Mouse (Mus musculus) fat pad, adult 2 months (tissue): ENCODE results near the gene Olfr1336.
"Not testable (repeated sequence)": the region's sequence is repeated elsewhere in the genome, so short reads cannot be mapped to it uniquely, and the experiment has no call there.

Source experiments
- DNase-seq: peaks from one replicate; pipeline ENCODE4 v3.0.0-alpha.2; 2011; ENCODE audit warnings: low read depth, low spot score; ENCODE audit errors: extremely low read depth

Olfr1336 gene

DNA sequence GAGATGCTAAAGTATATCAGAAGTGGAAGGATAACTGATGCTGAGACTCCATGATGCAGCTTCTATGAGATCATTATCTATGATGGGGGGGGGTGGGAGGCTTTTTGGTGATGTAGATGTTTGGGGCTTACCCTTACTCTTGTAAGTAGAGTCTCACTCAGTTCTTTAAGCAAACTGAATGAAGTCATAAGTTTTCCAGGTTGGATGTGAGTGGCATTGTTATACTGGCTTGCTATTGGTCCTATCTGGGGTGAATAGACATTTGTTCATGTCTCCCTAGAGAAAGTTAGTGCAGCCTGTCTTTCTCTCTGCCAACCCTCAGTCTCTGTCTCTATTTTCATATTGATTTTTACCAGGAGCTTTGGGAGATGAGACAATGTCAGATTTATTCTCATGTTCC lies at the start of gene Olfr1336:
Gene Olfr1336, plus strand, starts transcription at position 301 of the 400 bp plus-strand sequence.
- DNase-seq: no peak

DNA sequence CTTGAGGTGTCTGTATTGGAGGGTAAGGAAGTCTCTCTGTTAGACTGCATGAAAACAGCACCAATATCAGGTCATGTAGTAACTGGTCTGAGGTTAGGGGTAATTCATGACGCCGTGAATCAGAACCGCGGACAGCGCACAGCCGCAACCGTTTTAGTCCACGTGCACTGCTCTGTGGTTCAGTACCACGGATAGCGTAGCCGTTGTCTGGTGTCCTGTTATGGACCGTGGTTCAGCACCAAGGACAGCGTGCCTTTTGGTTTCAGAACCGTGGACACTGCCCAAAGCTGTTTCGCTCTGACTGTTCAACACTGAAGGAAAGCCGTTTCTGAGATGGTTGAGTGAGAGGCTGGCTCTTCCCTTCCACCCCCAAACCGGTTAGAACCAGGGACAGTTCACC lies 45.9 kb upstream of the Olfr1336 start, which contains the start of gene Gm20715:
Gene Gm20715, plus strand, starts transcription at position 235 of the 400 bp plus-strand sequence.
- peak; percentile 14 for DNase-seq

DNA sequence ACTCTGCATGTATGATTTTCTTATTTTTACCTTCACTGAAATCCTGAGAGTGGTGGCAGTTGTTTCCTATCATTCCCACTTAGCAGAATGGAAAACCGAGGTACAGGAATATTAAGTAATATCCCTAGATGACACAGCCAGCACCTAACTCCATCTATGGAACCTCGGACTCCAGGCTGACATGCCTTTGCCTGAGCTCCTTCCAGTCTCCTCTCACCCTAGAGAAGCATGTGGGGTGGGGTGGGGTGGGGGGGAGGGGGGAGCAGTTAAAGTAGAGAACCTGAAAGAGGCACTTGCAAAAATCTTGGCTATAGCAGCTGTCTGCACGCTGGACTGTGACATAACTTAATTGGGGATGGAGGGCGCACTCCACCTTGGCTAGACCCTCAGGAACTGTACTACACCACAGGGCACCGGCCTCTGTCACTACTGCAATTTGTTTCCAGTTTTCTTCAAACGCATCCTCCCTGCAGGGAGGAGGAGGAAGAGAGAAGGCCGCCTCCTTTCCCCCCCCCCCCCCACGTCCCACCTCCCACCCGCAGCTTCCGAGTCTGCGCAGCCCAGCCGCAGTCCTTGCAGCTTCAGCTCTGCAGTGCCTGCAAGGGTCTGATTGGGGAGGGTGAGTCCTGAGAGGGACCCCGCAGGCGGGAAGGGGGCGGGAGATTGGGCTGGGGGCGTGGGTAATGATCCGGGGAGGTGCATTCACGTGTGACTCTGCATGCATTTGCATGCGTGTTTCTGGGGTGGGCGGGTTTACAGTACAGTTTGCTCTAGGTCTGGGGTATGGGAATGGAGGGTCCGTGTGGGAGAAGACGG lies 41.1 kb upstream of the Olfr1336 start:
- no peak for DNase-seq

- no peak for DNase-seq
Observed at GRCm38 (mm10) chr7:6415442-6415787, 40.6 kb upstream of the Olfr1336 start.

- no peak for DNase-seq
Observed at GRCm38 (mm10) chr7:6419894-6420293, 36.1 kb upstream of the Olfr1336 start.

DNA sequence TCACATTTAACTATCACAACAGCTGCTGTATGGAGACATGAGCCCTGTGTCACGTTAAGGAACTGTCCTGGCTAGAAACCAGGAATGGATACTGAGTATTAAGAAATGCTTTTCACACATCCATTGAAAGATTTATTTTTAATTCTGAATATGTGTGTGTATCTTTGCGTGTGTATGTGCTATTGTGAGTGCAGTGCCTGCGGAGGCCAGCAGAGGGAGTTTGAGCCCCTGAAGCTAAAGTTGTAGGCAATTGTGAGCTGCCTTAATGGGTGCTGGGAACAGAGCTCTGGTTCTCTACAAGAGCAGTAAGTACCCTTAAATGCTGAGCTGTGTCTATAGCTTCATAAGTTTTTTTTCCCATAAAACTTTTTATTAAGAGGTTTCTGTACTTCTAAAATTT lies 26.6 kb upstream of the Olfr1336 start:
- no peak for DNase-seq

DNA sequence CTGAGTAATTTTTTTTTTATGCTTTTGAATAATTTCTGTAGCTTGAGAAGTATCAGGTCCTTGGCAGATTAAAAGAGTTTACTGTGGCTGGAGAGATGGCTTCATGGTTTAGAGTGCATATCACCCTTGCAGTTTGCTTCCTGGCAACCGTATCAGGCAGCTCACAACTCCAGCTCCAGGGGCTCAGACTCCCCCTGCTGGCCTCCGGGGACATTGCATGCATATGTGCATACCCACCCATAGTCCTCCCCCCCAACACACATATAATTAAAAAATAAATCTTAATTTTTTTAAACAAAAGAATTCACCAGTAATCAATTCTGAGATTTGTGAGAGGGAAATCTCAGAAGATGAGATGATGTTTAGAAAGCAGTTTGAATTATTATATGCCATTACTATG lies 25.6 kb upstream of the Olfr1336 start:
- no peak for DNase-seq

DNA sequence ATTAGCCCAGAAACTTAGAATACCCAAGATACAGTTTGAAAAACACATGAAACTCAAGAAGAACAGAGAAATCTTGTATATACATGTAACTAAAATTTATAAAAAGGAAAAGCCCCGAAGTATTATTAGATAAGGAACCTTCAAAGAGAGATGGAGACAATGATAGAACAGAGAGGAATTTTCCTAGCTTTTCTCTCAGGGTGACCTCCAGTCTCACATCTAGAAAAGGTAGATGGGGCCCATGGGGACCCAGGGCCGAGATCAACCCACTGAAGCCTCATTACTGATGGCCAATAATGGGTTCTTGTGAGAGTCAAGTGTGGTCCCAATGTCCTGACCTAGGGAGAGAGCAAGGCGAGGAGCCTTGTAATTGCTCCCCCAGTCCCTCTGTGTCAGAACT lies 17.6 kb upstream of the Olfr1336 start, which contains the start of gene Olfr1344:
Gene Olfr1344, plus strand, starts transcription at position 301 of the 400 bp plus-strand sequence.
- no peak for DNase-seq

DNA sequence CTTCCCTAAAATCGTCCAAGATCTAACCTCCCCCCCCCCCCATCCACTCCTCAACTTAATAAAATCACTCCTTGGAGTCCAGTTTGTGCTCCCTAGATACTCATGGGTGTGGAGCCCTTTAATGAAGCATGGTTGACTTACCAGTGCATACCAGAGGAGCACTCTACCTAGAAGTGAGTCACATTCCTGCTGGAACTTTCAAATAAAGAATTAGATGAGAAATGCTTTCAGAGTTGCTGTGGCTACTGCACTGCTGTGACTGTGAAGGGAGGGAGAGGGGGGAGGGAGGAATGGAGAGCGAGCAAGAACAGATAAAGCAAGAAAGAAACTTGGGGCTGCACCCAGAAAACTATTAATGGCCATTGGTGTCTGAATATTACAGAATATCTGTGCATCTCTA lies 14.8 kb upstream of the Olfr1336 start:
- no peak for DNase-seq

DNA sequence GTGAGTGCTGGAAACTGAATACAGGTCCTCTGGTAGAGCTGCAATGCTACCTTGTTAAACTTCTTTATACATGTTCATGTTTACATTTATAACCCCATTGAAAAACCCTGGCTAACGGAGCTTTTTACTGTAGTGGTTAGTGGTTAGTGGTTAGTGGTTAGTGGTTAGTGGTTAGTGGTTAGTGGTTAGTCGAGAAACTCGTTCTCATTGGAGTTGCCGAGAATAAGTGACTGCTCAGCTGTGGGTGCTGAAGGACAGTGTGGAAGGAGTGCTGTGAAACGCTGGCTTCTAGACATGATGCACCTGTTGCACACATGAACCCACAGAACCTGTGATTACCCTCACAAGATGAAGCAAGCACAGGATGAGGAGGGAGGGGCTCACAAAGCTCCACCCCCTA lies 8.2 kb upstream of the Olfr1336 start:
- DNase-seq: no peak

DNA sequence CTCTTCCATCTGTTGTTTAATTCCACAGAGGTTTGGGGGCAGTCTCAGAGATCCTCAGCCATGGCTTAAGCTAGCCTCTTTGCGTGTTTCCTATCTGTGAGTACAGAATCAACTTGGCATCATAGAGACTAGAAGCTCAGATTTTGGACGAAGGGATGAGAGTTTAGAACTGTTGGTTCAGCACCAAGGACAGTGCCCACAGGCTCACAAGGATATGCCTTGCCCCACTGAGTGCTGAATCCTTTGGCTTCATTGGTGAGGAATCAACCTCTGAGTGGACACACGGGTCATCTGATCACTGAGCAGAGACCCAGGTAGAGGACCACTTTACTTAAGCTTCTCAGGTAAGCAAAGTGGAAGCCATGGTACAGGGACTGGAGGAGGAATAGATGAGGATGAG lies 431 bp downstream of the Olfr1336 start:
- DNase-seq: no peak

GRCm38 (mm10) chr7:6466951-6467350 lies 11.0 kb downstream of the Olfr1336 start, which contains the start of gene Olfr1346:
Gene Olfr1346, plus strand, starts transcription at chr7:6467101.
- DNase-seq: no peak

DNA sequence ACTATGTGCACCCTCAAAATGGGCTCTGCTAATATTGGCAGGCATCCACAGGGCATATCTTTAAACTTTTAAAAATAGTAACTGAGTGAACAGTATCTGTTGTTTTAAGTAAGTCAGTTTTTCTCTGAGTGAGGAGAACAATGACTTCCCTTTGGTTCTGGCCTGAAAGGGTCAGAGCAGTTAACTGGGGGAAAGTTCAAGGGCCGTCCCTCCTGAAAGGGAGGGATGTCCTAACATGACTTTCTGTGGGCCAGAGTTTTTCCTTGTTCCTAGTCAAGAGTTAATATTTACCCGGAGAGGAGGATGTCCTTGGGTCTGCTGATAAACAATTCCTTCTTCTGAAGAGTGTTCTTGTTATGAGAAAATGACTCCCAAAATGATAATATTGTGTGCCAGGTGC lies 21.7 kb downstream of the Olfr1336 start:
- DNase-seq: not testable (repeated sequence)

DNA sequence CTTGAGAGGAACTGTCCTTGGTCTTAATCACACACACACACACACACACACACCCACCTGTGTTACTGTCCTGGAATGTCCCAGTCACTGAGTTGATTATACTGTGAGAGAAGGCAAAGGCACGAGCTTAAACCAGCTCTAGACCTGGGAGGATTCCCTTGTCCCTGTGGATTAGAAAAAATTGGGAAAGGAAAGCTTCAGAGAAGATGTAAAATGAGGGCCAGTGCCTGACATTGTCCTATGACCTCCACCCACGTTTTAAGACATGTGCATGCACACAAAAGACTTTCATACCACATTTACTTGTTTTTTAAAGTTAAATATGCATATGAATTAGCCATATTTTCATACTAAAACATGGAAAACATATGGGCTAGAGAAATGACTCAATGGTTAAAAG lies 30.9 kb downstream of the Olfr1336 start, which contains the start of gene Olfr5:
Gene Olfr5, minus strand, starts transcription at position 101 of the 400 bp plus-strand sequence.
- no peak for DNase-seq

- no peak for DNase-seq
Observed at GRCm38 (mm10) chr7:6499655-6500054, 43.7 kb downstream of the Olfr1336 start, which contains the start of gene Olfr1347. Gene Olfr1347, minus strand, starts transcription at chr7:6499755.

DNA sequence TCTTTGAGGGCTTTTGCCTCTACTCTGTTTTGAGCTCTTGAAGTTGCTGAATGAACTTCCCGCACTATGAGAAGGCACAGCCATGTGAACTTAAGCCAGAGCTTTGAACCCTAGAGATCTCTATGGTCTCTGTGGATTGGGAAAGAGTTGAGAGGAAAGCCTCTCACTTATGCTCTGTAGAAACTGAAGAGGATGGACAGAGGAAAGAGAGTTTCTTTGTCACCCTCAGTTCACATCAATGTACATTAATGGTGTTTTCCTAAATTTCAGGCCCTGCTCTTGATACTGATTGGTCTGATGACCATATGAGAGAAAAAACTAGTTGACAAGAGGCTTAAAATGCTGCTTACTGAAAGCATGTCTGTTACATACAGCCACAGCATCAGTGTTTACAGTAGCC lies 52.7 kb downstream of the Olfr1336 start, which contains the start of gene Olfr1348:
Gene Olfr1348, minus strand, starts transcription at position 101 of the 400 bp plus-strand sequence.
- no peak for DNase-seq
